Mouse (Mus musculus): ENCODE measurements around the gene Fes.
A peak's percentile ranks its signal among the peaks of the same experiment; 100 is the strongest.

Fes gene

GRCm38 (mm10) chr7:80387633-80388543 is at the start of gene Fes:
Gene Fes (minus strand): TSS chr7:80387946.
- peak; percentile 82 for DNase-seq (ENCODE audit: low read depth)

GRCm38 (mm10) chr7:80436571-80436970 is 48.8 kb upstream of the Fes start:
- peak; percentile 68 for DNase-seq (ENCODE audit: low read depth)

- DNase-seq (ENCODE audit: low read depth), result peak; percentile 93
These were observed 47.8 kb upstream of the Fes start for GRCm38 (mm10) chr7:80435594-80435993.

GRCm38 (mm10) chr7:80429661-80430060 is 41.9 kb upstream of the Fes start:
- DNase-seq (ENCODE audit: low read depth), result no peak

- DNase-seq (ENCODE audit: low read depth), result peak; percentile 72
These were observed 40.0 kb upstream of the Fes start for GRCm38 (mm10) chr7:80427730-80428129.

GRCm38 (mm10) chr7:80426363-80426762 is 38.6 kb upstream of the Fes start:
- peak; percentile 93 for DNase-seq (ENCODE audit: low read depth)

- DNase-seq (ENCODE audit: low read depth), result peak; percentile 56
These were observed 37.0 kb upstream of the Fes start for GRCm38 (mm10) chr7:80424722-80425121.

GRCm38 (mm10) chr7:80422759-80423480 is 35.2 kb upstream of the Fes start:
- DNase-seq (ENCODE audit: low read depth), result no peak

GRCm38 (mm10) chr7:80421576-80421975 is 33.8 kb upstream of the Fes start:
- DNase-seq (ENCODE audit: low read depth), result no peak

- DNase-seq (ENCODE audit: low read depth), result peak; percentile 62
These were observed 32.8 kb upstream of the Fes start for GRCm38 (mm10) chr7:80420586-80420985.

GRCm38 (mm10) chr7:80419278-80419677 is 31.5 kb upstream of the Fes start:
- peak; percentile 90 for DNase-seq (ENCODE audit: low read depth)

GRCm38 (mm10) chr7:80418036-80418435 is 30.3 kb upstream of the Fes start:
- DNase-seq (ENCODE audit: low read depth), result no peak

GRCm38 (mm10) chr7:80417601-80418000 is 29.9 kb upstream of the Fes start:
- DNase-seq (ENCODE audit: low read depth), result no peak

GRCm38 (mm10) chr7:80416969-80417368 is 29.2 kb upstream of the Fes start:
- peak; percentile 78 for DNase-seq (ENCODE audit: low read depth)

- peak; percentile 69 for DNase-seq (ENCODE audit: low read depth)
These were observed 26.6 kb upstream of the Fes start for GRCm38 (mm10) chr7:80414303-80414855.

- no peak for DNase-seq (ENCODE audit: low read depth)
These were observed 26.0 kb upstream of the Fes start for GRCm38 (mm10) chr7:80413512-80414302.

GRCm38 (mm10) chr7:80412781-80413180 is 25.0 kb upstream of the Fes start:
- no peak for DNase-seq (ENCODE audit: low read depth)

- no peak for DNase-seq (ENCODE audit: low read depth)
These were observed 24.5 kb upstream of the Fes start for GRCm38 (mm10) chr7:80412279-80412678.

- no peak for DNase-seq (ENCODE audit: low read depth)
These were observed 22.6 kb upstream of the Fes start for GRCm38 (mm10) chr7:80410380-80410779.

- no peak for DNase-seq (ENCODE audit: low read depth)
These were observed 20.0 kb upstream of the Fes start for GRCm38 (mm10) chr7:80407712-80408111.

GRCm38 (mm10) chr7:80406186-80406585 is 18.4 kb upstream of the Fes start:
- no peak for DNase-seq (ENCODE audit: low read depth)

GRCm38 (mm10) chr7:80405188-80405695 is 17.5 kb upstream of the Fes start, which contains the start of gene Furin:
Gene Furin (minus strand): TSS chr7:80405436.
- no peak for DNase-seq (ENCODE audit: low read depth)
